Comparison of ENCODE assay signal across 9 mouse cellular contexts in the genomic region with DNA sequence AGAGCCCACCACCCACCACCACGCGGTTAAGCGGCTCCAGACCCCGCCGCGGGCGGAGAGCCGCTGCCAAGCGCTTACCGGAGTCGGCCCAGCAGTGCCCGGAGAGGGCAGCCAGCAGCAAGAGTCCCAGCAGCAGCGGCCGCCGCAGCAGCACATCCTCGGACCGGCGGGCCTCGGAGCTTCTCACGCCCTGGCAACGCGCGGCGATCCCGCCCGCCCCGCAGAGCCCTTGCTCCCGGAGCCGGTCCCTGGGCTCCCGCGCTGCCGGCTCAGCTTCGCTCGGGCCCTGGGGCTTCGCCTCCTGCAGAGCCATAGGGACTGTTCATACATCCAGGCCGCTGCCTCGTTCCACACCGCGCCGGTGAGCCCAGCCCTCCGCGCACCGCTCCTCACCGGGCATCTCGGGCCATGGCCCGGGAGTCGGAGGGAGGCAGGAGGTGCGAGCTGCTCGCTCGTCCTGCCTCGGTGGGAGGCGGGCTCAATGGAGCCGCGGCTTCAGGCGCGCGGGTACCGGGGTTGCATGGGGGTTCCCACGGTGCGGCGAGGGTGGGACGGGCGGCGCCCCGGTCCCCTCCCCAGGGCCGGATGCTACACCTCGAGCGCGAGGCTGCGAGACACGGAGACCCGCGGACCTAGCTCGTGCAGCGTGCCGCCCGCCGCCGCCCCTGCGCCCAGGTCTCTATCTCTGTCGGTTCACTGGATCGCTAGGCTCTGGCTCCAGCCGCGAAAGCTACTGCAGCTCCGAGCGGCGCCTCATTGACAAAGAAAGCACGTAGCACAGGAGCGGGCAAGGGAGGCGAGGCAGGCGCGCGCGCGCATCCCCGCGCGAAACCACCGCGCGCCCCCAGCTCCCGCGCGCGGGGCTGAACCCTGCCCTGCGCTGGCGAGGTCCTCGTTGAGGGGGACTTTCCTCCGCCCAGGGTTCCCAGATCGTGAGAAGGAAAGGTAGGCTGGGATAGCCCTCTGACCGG. TPM values are rescaled to one million over a fixed set of nuclear protein-coding genes. Genes with fewer than 3 reads are reported as not detected.
A peak's percentile ranks its signal among the peaks of the same experiment; 100 is the strongest.
DNase-seq lines count a peak whose midpoint lies in the region; ATAC-seq and TF ChIP-seq lines count a peak whose summit lies in the region.
"Had no signal": no experiment of that assay in that cellular context is flagged by ENCODE, and none has a peak within 500 bp of the region (broad histone marks: within the 10 kb centered on the region; RNA-seq: fewer than 3 reads in every experiment).

No protein-coding gene starts in this region.

- peak overlapping the region; percentile 76 for H3K4me3 ChIP-seq in gastrocnemius, adult 2 months
- peak overlapping the region; percentile 87 for H3K4me3 ChIP-seq in left cerebral cortex, adult 2 months
- H3K4me3 ChIP-seq in midbrain, embryonic 15.5 days: peak overlapping the region; percentile 68

- H3K4me1 ChIP-seq in midbrain, embryonic 15.5 days: peaks cover 33% of the 10 kb centered on the region

- H3K36me3 ChIP-seq in midbrain, embryonic 15.5 days (replicated peaks): no peaks in the 10 kb centered on the region

- peak; percentile 14 to 53; a peak in 1 of 4 replicates for ATAC-seq in hematopoietic stem cell, adult 5-6 weeks (replicated peaks in 1 of 2; ENCODE audit: insufficient read depth in 1 of 2, low FRiP score in 2 of 2, low TSS enrichment in 1 of 2, low read depth in 1 of 2, poor library complexity in 2 of 2, severe bottlenecking in 2 of 2)
- ATAC-seq in midbrain, embryonic 15.5 days (replicated peaks): peak; percentile 96

- intact Hi-C loops in gastrocnemius, adult 2 months (cut with DNase I): loop anchor here (5.0 kb wide), 1 partner anchor 43 kb away; no protein-coding TSS in a partner anchor
- intact Hi-C loops in left cerebral cortex, adult 2 months (cut with DNase I): loop anchor here (5.0 to 10.0 kb wide), 5 partner anchors 58 to 185 kb away; no protein-coding TSS in a partner anchor

- peak; percentile 52 for DNase-seq in gastrocnemius, adult 2 months
- DNase-seq in gastrocnemius, adult 8-10 months (ENCODE audit: low spot score in 2 of 2): no peak
- peak; percentile 78 for DNase-seq in adrenal gland, adult 2 months
- DNase-seq in embryo, embryonic 9.5 days (ENCODE audit: extremely low spot score): peak; percentile 74
- DNase-seq in left cerebral cortex, adult 2 months (ENCODE audit: extremely low spot score in 1 of 2, low spot score in 2 of 2): peak; percentile 60 to 68
- DNase-seq in thymus, adult 18-20 months: peak; percentile 27 to 32

- WGBS in midbrain, embryonic 15.5 days: under 1% methylated on average over 111 of the region's 111 CpGs

- peaks cover 7% of the 10 kb centered on the region for H3K27me3 ChIP-seq in midbrain, embryonic 15.5 days (replicated peaks)

- peak overlapping the region; percentile 74 for H3K9ac ChIP-seq in midbrain, embryonic 15.5 days

- peak overlapping the region; percentile 51 for H3K27ac ChIP-seq in gastrocnemius, adult 2 months
- peak overlapping the region; percentile 91 for H3K27ac ChIP-seq in left cerebral cortex, adult 2 months
- peak overlapping the region; percentile 94 for H3K27ac ChIP-seq in midbrain, embryonic 15.5 days

- no peak for TF ChIP-seq CTCF in gastrocnemius, adult 2 months (IDR thresholded peaks at IDR 0.05)
- TF ChIP-seq CTCF in left cerebral cortex, adult 2 months (IDR thresholded peaks at IDR 0.05): no peak

- no peaks in the 10 kb centered on the region for H3K9me3 ChIP-seq in midbrain, embryonic 15.5 days

- H3K4me2 ChIP-seq in midbrain, embryonic 15.5 days: peak overlapping the region; percentile 73

RNA-seq across cellular contexts. Expression of gene D430041D05Rik, which starts 0.7 kb away (rescaled TPM):
- total RNA-seq in gastrocnemius, adult 2 months (2021): 1 to 10 TPM; 1.3 to 1.9 TPM
- 1 to 10 TPM; 1.7 to 2.7 (median 1.9) TPM for total RNA-seq in gastrocnemius, adult 8-10 months (2022)
- 10 to 100 TPM; 16.0 to 23.6 TPM for total RNA-seq in adrenal gland, adult 2 months (2021)
- polyA plus RNA-seq in adrenal gland, adult 2 months (2012; rRNA removed): 8.5 and 11.9 TPM in 2 replicates
- under 0.01 TPM in 1 of 2 replicates, not detected in the other for total RNA-seq in hematopoietic stem cell, adult 5-6 weeks (2017)
- total RNA-seq in left cerebral cortex, adult 2 months (2021): 100 to 1,000 TPM; 121 to 123 TPM
- 10.6 and 11.4 TPM in 2 replicates for polyA plus RNA-seq in midbrain, embryonic 15.5 days (2015; fragmentation: Nextera tagmentation; extraction: Ambion mirVana)
- polyA plus RNA-seq: large intestine, adult 2 months had no signal

Comparison
In these comparisons a context has a peak if more than half of its experiments do, and no peak if none do; other contexts are left out.
1. DNase-seq: peak in gastrocnemius, adult 2 months (single experiment), adrenal gland, adult 2 months (single experiment), embryo, embryonic 9.5 days (single experiment), left cerebral cortex, adult 2 months (2 of 2) and thymus, adult 18-20 months (2 of 2); none in gastrocnemius, adult 8-10 months (0 of 2).
2. RNA of gene D430041D05Rik, which starts 0.7 kb away (total RNA-seq): 121 to 123 TPM in left cerebral cortex, adult 2 months; 16.0 to 23.6 TPM in adrenal gland, adult 2 months, 1.7 to 2.7 TPM in gastrocnemius, adult 8-10 months, 1.3 to 1.9 TPM in gastrocnemius, adult 2 months and under 0.01 TPM in hematopoietic stem cell, adult 5-6 weeks; every median in the first group is over 4 times any median in the second.
3. Peak in every context shown above with its lines, with median percentiles within 50 percentile points of each other: H3K27ac ChIP-seq and H3K4me3 ChIP-seq.